Mouse (Mus musculus): ENCODE measurements around the gene Olfr910. TPM values are rescaled to one million over a fixed set of nuclear protein-coding genes. Genes with fewer than 3 reads are reported as not detected.

Gene Olfr910
- not detected in 2 replicates for polyA plus RNA-seq (2012; ENCODE audit: insufficient read depth, insufficient read length, low replicate concordance, missing spikeins)

- TF ChIP-seq CTCF (IDR thresholded peaks at IDR 0.05; ENCODE audit: insufficient read depth, low read depth, low read length) (no peak), POLR2A (IDR thresholded peaks at IDR 0.05; ENCODE audit: insufficient read depth, low read depth, low read length) (no peak)
- 91% methylated on average over 2 of the region's 2 CpGs for WGBS
- Histone ChIP-seq H3K4me3 (ENCODE audit: insufficient read depth, low read depth, low read length) (no peak within 1 kb of the TSS), H3K27ac (ENCODE audit: insufficient read depth, low read depth, low read length) (no peak within 1 kb of the TSS), H3K4me1 (ENCODE audit: control insufficient read depth, insufficient read depth, low read length) (no peaks in the 10 kb centered on the region)
These were observed at the start of gene Olfr910 for GRCm38 (mm10) chr9:38537549-38537948. Gene Olfr910, plus strand, starts transcription at chr9:38537849.

DNA sequence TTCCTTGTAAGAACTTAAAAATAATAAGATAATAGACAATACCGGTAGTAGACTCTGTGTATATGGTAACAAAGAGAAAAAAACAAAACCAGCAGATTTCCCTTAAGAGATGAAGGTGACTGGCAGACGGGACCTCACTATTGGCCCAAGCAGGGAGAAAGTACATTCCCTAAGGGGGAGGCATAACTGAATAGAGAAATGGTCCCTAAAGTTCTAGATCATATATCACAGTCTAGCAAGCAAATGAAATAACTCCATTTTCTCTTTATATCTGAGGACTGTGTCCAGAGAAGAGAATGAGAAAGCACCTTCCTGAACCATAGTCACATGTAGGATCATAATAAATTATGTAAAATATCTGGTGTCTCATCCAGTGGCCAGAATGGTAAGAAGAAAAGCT lies 42.1 kb upstream of the Olfr910 start, which contains the start of gene Olfr907:
Gene Olfr907, plus strand, starts transcription at position 301 of the 400 bp plus-strand sequence.
- WGBS, result 81% methylated on average over 2 of the region's 2 CpGs

DNA sequence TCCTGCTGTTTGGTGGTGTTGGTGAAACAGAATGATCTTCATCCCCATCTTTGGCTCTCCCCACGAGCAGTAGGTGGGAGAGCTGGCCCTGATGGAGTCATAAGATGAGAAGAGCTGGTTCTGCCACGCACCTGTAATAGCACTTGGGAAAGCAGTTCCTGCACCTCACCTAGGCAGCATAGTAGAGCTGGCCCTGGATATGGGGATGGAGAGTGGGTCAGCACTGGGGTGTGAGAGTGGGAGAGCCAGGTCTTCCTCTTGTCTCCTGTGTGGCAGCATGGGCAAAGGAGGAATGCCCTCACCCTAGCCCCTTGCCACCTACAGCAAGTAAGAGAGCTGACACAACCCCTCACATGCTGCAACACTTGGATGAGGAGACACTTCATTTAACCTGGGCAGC lies 25.3 kb upstream of the Olfr910 start:
- Histone ChIP-seq H3K4me1 (ENCODE audit: control insufficient read depth, insufficient read depth, low read length) (no peaks in the 10 kb centered on the region), H3K27ac (ENCODE audit: insufficient read depth, low read depth, low read length) (no peak overlapping the region), H3K4me3 (ENCODE audit: insufficient read depth, low read depth, low read length) (no peak overlapping the region)
- WGBS, result 64% methylated on average over 2 of the region's 2 CpGs
- TF ChIP-seq POLR2A (IDR thresholded peaks at IDR 0.05; ENCODE audit: insufficient read depth, low read depth, low read length) (no peak), CTCF (IDR thresholded peaks at IDR 0.05; ENCODE audit: insufficient read depth, low read depth, low read length) (no peak)

More for the DNA sequence above, 42.1 kb upstream of the Olfr910 start, which contains the start of gene Olfr907:
- Histone ChIP-seq H3K4me3 (ENCODE audit: insufficient read depth, low read depth, low read length) (no peak within 1 kb of the TSS), H3K4me1 (ENCODE audit: control insufficient read depth, insufficient read depth, low read length) (no peaks in the 10 kb centered on the region), H3K27ac (ENCODE audit: insufficient read depth, low read depth, low read length) (no peak within 1 kb of the TSS)
- TF ChIP-seq POLR2A (IDR thresholded peaks at IDR 0.05; ENCODE audit: insufficient read depth, low read depth, low read length) (no peak), CTCF (IDR thresholded peaks at IDR 0.05; ENCODE audit: insufficient read depth, low read depth, low read length) (no peak)

DNA sequence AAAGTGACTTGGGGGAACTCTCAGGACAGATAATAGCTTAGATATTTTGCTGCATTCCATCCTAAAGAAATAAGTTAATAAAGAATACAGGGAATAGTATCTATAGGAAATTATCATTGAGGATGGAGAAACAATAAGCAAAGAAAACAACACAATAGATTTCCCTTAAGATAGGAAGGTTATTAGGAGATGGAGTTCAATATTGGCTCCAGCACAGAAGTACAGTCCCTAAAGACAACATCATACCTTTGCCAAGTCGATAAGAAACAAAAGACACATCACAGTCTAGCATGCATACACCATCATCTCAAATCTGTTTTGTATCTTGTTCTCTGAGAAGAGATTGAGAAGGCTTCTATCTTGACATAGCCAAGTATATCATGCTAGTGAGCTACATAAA lies 16.4 kb upstream of the Olfr910 start, which contains the start of gene Olfr911-ps1:
Gene Olfr911-ps1, plus strand, starts transcription at position 301 of the 400 bp plus-strand sequence.
- Histone ChIP-seq H3K4me1 (ENCODE audit: control insufficient read depth, insufficient read depth, low read length) (no peaks in the 10 kb centered on the region), H3K27ac (ENCODE audit: insufficient read depth, low read depth, low read length) (no peak within 1 kb of the TSS), H3K4me3 (ENCODE audit: insufficient read depth, low read depth, low read length) (no peak within 1 kb of the TSS)
- WGBS, result 60% methylated on average over 1 of the region's 1 CpGs
- TF ChIP-seq POLR2A (IDR thresholded peaks at IDR 0.05; ENCODE audit: insufficient read depth, low read depth, low read length), result no peak
- TF ChIP-seq CTCF (IDR thresholded peaks at IDR 0.05; ENCODE audit: insufficient read depth, low read depth, low read length), result no peak

- TF ChIP-seq CTCF (IDR thresholded peaks at IDR 0.05; ENCODE audit: insufficient read depth, low read depth, low read length) (no peak), POLR2A (IDR thresholded peaks at IDR 0.05; ENCODE audit: insufficient read depth, low read depth, low read length) (no peak)
- Histone ChIP-seq H3K4me1 (ENCODE audit: control insufficient read depth, insufficient read depth, low read length) (no peaks in the 10 kb centered on the region), H3K4me3 (ENCODE audit: insufficient read depth, low read depth, low read length) (no peak within 1 kb of the TSS), H3K27ac (ENCODE audit: insufficient read depth, low read depth, low read length) (no peak within 1 kb of the TSS)
- WGBS, result 78% methylated on average over 1 of the region's 1 CpGs
These were observed 42.2 kb downstream of the Olfr910 start, which contains the start of gene Olfr912 for GRCm38 (mm10) chr9:38579878-38580277. Gene Olfr912, plus strand, starts transcription at chr9:38580178.

Other genes with a start within 250 kb of the Olfr910 start
- gene Olfr896-ps1, start 246.7 kb upstream of the Olfr910 start, polyA plus RNA-seq (2012; ENCODE audit: insufficient read depth, insufficient read length, low replicate concordance, missing spikeins), result not detected in 2 replicates
- gene Olfr25, start 208.8 kb upstream of the Olfr910 start, polyA plus RNA-seq (2012; ENCODE audit: insufficient read depth, insufficient read length, low replicate concordance, missing spikeins), result not detected in 2 replicates
- not detected in 2 replicates for gene Olfr898, start 189.4 kb upstream of the Olfr910 start, polyA plus RNA-seq (2012; ENCODE audit: insufficient read depth, insufficient read length, low replicate concordance, missing spikeins)
- not detected in 2 replicates for gene Olfr250, start 171.0 kb upstream of the Olfr910 start, polyA plus RNA-seq (2012; ENCODE audit: insufficient read depth, insufficient read length, low replicate concordance, missing spikeins)
- gene Olfr251, start 160.8 kb upstream of the Olfr910 start, polyA plus RNA-seq (2012; ENCODE audit: insufficient read depth, insufficient read length, low replicate concordance, missing spikeins), result not detected in 2 replicates
- not detected in 2 replicates for gene Olfr147, start 136.2 kb upstream of the Olfr910 start, polyA plus RNA-seq (2012; ENCODE audit: insufficient read depth, insufficient read length, low replicate concordance, missing spikeins)
- gene Olfr901, start 108.4 kb upstream of the Olfr910 start, polyA plus RNA-seq (2012; ENCODE audit: insufficient read depth, insufficient read length, low replicate concordance, missing spikeins), result not detected in 2 replicates
- not detected in 2 replicates for gene Olfr902, start 90.2 kb upstream of the Olfr910 start, polyA plus RNA-seq (2012; ENCODE audit: insufficient read depth, insufficient read length, low replicate concordance, missing spikeins)
- not detected in 2 replicates for gene Olfr904, start 74.7 kb upstream of the Olfr910 start, polyA plus RNA-seq (2012; ENCODE audit: insufficient read depth, insufficient read length, low replicate concordance, missing spikeins)
- gene Olfr905, start 66.7 kb upstream of the Olfr910 start, polyA plus RNA-seq (2012; ENCODE audit: insufficient read depth, insufficient read length, low replicate concordance, missing spikeins), result not detected in 2 replicates
- gene Olfr906, start 50.8 kb upstream of the Olfr910 start, polyA plus RNA-seq (2012; ENCODE audit: insufficient read depth, insufficient read length, low replicate concordance, missing spikeins), result not detected in 2 replicates
- gene Olfr907, start 42.0 kb upstream of the Olfr910 start, polyA plus RNA-seq (2012; ENCODE audit: insufficient read depth, insufficient read length, low replicate concordance, missing spikeins), result not detected in 2 replicates
- not detected in 2 replicates for gene Olfr911-ps1, start 16.3 kb upstream of the Olfr910 start, polyA plus RNA-seq (2012; ENCODE audit: insufficient read depth, insufficient read length, low replicate concordance, missing spikeins)
- gene Olfr912, start 42.3 kb downstream of the Olfr910 start, polyA plus RNA-seq (2012; ENCODE audit: insufficient read depth, insufficient read length, low replicate concordance, missing spikeins), result not detected in 2 replicates
- gene Olfr913, start 54.9 kb downstream of the Olfr910 start, polyA plus RNA-seq (2012; ENCODE audit: insufficient read depth, insufficient read length, low replicate concordance, missing spikeins), result not detected in 2 replicates
- gene Olfr914, start 67.3 kb downstream of the Olfr910 start, polyA plus RNA-seq (2012; ENCODE audit: insufficient read depth, insufficient read length, low replicate concordance, missing spikeins), result not detected in 2 replicates
- gene Olfr916, start 122.0 kb downstream of the Olfr910 start, polyA plus RNA-seq (2012; ENCODE audit: insufficient read depth, insufficient read length, low replicate concordance, missing spikeins), result not detected in 2 replicates
- gene Olfr917, start 128.0 kb downstream of the Olfr910 start, polyA plus RNA-seq (2012; ENCODE audit: insufficient read depth, insufficient read length, low replicate concordance, missing spikeins), result not detected in 2 replicates
- gene Olfr918, start 136.8 kb downstream of the Olfr910 start, polyA plus RNA-seq (2012; ENCODE audit: insufficient read depth, insufficient read length, low replicate concordance, missing spikeins), result not detected in 2 replicates
- not detected in 2 replicates for gene Olfr919, start 165.8 kb downstream of the Olfr910 start, polyA plus RNA-seq (2012; ENCODE audit: insufficient read depth, insufficient read length, low replicate concordance, missing spikeins)
- gene Vwa5a, start 180.4 kb downstream of the Olfr910 start, polyA plus RNA-seq (2012; ENCODE audit: insufficient read depth, insufficient read length, low replicate concordance, missing spikeins), result not detected in 2 replicates
- gene Olfr920, start 214.4 kb downstream of the Olfr910 start, polyA plus RNA-seq (2012; ENCODE audit: insufficient read depth, insufficient read length, low replicate concordance, missing spikeins), result not detected in 2 replicates
- gene Olfr921, start 235.2 kb downstream of the Olfr910 start, polyA plus RNA-seq (2012; ENCODE audit: insufficient read depth, insufficient read length, low replicate concordance, missing spikeins), result not detected in 2 replicates